Mouse (Mus musculus) brain, embryonic 14.5 days (tissue): Measurements from ENCODE around the gene Arf5.

Experiments used
- CTCF ChIP-seq: fragments of 200-500 bp; IDR thresholded peaks from 2 replicates; pipeline ENCODE4 v1.5.1; 2012; ENCODE audit warnings: inconsistent platforms, mild to moderate bottlenecking, moderate library complexity, borderline replicate concordance; ENCODE audit not compliant: insufficient read depth, insufficient read length; ENCODE audit errors: extremely low read depth
- POLR2A ChIP-seq: fragments of 200-500 bp; IDR thresholded peaks from 2 replicates; pipeline ENCODE4 v1.6.1; 2012; ENCODE audit warnings: mild to moderate bottlenecking, inconsistent platforms, borderline replicate concordance; ENCODE audit not compliant: poor library complexity, insufficient read depth, insufficient read length, severe bottlenecking; ENCODE audit errors: extremely low read depth

DNA sequence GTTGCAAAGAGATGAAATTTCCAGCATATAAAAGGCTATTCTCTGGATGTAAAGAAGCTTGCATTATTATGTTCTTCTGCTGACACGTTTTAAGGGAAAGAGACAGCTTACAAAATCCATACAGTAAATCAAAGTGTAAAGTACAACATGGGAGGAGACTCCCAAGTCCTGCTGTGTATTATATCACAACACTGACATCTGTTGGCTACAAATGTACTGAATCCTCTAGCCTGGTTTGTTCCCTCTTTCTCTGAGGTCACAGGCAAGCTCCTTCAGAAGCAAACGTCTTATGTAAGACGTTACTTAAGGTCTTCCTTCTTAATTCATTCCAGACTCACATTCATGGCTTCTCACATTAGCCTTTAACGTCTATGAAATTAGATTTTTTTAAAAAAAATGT is 41.4 kb upstream of the Arf5 start:
- peak; percentile 7; the same call in 1 of the 2 replicates for TF ChIP-seq CTCF
- no peak for TF ChIP-seq POLR2A
